Mouse (Mus musculus): Measurements from ENCODE around the gene Abhd11. TPM values are rescaled to one million over a fixed set of nuclear protein-coding genes. Genes with fewer than 3 reads are reported as not detected.
A peak's percentile ranks its signal among the peaks of the same experiment; 100 is the strongest.

The Abhd11 gene
- total and polyA plus RNA-seq, 3 experiments = 56.9 to 90.2 (median 64.5) TPM

GRCm38 (mm10) chr5:135007802-135008571 is 965 bp upstream of the Abhd11 start:
- no peaks in the 10 kb centered on the region for H3K79me2 ChIP-seq (replicated peaks; ENCODE audit: control insufficient read depth, insufficient read depth, low read length)
- H3K4me3 ChIP-seq = peak overlapping the region; percentile 66
- intact Hi-C loops (cut with DNase I) = no loop called here
- no peaks in the 10 kb centered on the region for H3K27me3 ChIP-seq (ENCODE audit: control insufficient read depth, insufficient read depth, low read length)
- 37% methylated on average over 16 of the region's 16 CpGs for WGBS
- no peaks in the 10 kb centered on the region for H3K36me3 ChIP-seq (ENCODE audit: control insufficient read depth, insufficient read depth, low read length)
- TF ChIP-seq EP300 (IDR thresholded peaks at IDR 0.05; ENCODE audit: insufficient read depth, low read depth, low read length) (no peak), CTCF (IDR thresholded peaks at IDR 0.05) (peak; percentile 25)
- H3K27ac ChIP-seq = peak overlapping the region; percentile 100
- no peak for DNase-seq
- H3K4me1 ChIP-seq (ENCODE audit: control insufficient read depth, insufficient read depth, low read length) = peaks cover 4% of the 10 kb centered on the region
- peak overlapping the region; percentile 83 for H3K9ac ChIP-seq (ENCODE audit: low read depth, low read length)

- Histone ChIP-seq H3K27me3 (ENCODE audit: control insufficient read depth, insufficient read depth, low read length) (no peaks in the 10 kb centered on the region), H3K36me3 (ENCODE audit: control insufficient read depth, insufficient read depth, low read length) (no peaks in the 10 kb centered on the region), H3K4me3 (peak overlapping the region; percentile 66), H3K4me1 (ENCODE audit: control insufficient read depth, insufficient read depth, low read length) (peaks cover 4% of the 10 kb centered on the region), H3K9ac (ENCODE audit: low read depth, low read length) (peak overlapping the region; percentile 71), H3K27ac (peak overlapping the region; percentile 100), H3K79me2 (replicated peaks; ENCODE audit: control insufficient read depth, insufficient read depth, low read length) (no peaks in the 10 kb centered on the region)
- WGBS = under 1% methylated on average over 37 of the region's 37 CpGs
- DNase-seq = peak; percentile 92 to 93
- TF ChIP-seq POLR2A (IDR thresholded peaks at IDR 0.05; ENCODE audit: insufficient read depth, low read depth, low read length) (no peak), EP300 (IDR thresholded peaks at IDR 0.05; ENCODE audit: insufficient read depth, low read depth, low read length) (no peak), CTCF (IDR thresholded peaks at IDR 0.05) (no peak)
- intact Hi-C loops (cut with DNase I) = loop anchor here (5.0 kb wide), 1 partner anchor 178 kb away; the partner anchor contains the start of gene Baz1b
These were observed 803 bp downstream of the Abhd11 start for GRCm38 (mm10) chr5:135009590-135010319.

DNA sequence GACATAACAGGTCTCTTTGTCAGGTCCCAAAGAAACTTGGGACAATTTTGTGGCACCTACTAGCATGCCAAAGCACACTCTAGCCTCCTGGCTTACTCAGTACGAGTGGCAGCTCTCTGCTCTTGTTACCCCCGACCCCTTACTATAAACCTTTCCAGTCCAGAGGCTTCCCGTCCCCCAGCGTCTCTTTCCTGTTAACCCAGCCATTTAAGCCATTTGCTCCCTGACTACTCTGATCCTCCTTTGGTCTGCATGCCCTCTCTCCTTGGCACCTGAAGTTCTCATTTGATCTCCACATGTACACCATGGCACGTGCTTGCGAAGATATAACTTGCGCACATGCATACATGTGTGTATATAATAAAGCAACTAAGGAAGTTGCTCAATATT is 1.4 kb downstream of the Abhd11 start:
- no peak for DNase-seq
- Histone ChIP-seq H3K4me3 (peak overlapping the region; percentile 66), H3K27me3 (ENCODE audit: control insufficient read depth, insufficient read depth, low read length) (no peaks in the 10 kb centered on the region), H3K4me1 (ENCODE audit: control insufficient read depth, insufficient read depth, low read length) (peaks cover 4% of the 10 kb centered on the region), H3K79me2 (replicated peaks; ENCODE audit: control insufficient read depth, insufficient read depth, low read length) (no peaks in the 10 kb centered on the region), H3K9ac (ENCODE audit: low read depth, low read length) (no peak overlapping the region), H3K36me3 (ENCODE audit: control insufficient read depth, insufficient read depth, low read length) (no peaks in the 10 kb centered on the region), H3K27ac (peak overlapping the region; percentile 100)
- TF ChIP-seq CTCF (IDR thresholded peaks at IDR 0.05) (no peak), EP300 (IDR thresholded peaks at IDR 0.05; ENCODE audit: insufficient read depth, low read depth, low read length) (no peak), POLR2A (IDR thresholded peaks at IDR 0.05; ENCODE audit: insufficient read depth, low read depth, low read length) (no peak)
- intact Hi-C loops (cut with DNase I) = loop anchor here (5.0 kb wide), 1 partner anchor 177 kb away; the partner anchor contains the start of gene Baz1b
- WGBS = 58% methylated on average over 7 of the region's 7 CpGs

GRCm38 (mm10) chr5:135010841-135011743 is 2.1 kb downstream of the Abhd11 start:
- no peaks in the 10 kb centered on the region for H3K36me3 ChIP-seq (ENCODE audit: control insufficient read depth, insufficient read depth, low read length)
- no peak for TF ChIP-seq POLR2A (IDR thresholded peaks at IDR 0.05; ENCODE audit: insufficient read depth, low read depth, low read length)
- TF ChIP-seq EP300 (IDR thresholded peaks at IDR 0.05; ENCODE audit: insufficient read depth, low read depth, low read length) = no peak
- TF ChIP-seq CTCF (IDR thresholded peaks at IDR 0.05) = no peak
- H3K27me3 ChIP-seq (ENCODE audit: control insufficient read depth, insufficient read depth, low read length) = no peaks in the 10 kb centered on the region
- no peak overlapping the region for H3K27ac ChIP-seq
- intact Hi-C loops (cut with DNase I) = loop anchor here (5.0 kb wide), 1 partner anchor 176 kb away; the partner anchor contains the start of gene Baz1b
- peaks cover 4% of the 10 kb centered on the region for H3K4me1 ChIP-seq (ENCODE audit: control insufficient read depth, insufficient read depth, low read length)
- DNase-seq = no peak
- H3K4me3 ChIP-seq = no peak overlapping the region
- no peak overlapping the region for H3K9ac ChIP-seq (ENCODE audit: low read depth, low read length)
- H3K79me2 ChIP-seq (replicated peaks; ENCODE audit: control insufficient read depth, insufficient read depth, low read length) = no peaks in the 10 kb centered on the region
- WGBS = 90% methylated on average over 25 of the region's 25 CpGs

DNA sequence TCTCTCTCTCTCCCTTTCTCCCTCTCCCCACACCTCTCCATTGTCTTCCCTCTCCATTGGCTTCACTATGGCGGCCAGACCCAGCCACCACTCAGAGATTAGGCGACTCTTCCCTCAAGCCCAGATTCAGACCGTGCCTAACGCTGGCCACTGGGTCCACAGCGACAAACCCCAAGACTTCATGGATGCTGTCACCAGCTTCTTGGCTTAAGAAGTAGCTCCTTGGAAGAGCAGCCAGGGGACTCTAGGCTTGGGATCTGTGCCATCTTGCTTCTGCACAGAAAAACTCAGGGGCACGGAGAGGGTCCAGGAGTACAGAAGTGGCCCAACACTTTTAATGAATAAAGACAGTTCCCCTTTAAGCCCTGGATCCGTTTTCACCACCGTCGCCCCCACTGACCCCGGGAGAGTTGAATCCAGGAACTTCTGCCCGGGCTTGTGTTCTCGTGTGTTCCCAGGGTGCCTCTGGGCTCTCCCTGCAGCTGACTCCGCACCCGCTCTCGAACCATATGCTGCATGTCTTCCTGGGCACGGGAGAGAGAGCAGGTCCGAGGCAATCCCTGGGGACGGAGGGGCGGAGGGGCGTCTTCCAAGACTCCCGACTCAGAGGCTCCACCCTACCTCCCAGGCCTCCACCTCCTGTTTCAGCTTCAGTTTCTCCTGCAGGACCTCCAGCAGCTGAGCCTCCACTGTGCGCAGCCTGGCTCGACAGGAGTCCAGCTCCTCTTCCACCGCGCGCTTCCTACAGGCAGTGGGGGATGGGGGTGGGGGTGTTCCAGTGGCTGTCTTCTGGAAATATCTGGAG is 3.1 kb downstream of the Abhd11 start:
- Histone ChIP-seq H3K4me1 (ENCODE audit: control insufficient read depth, insufficient read depth, low read length) (peaks cover 4% of the 10 kb centered on the region), H3K79me2 (replicated peaks; ENCODE audit: control insufficient read depth, insufficient read depth, low read length) (no peaks in the 10 kb centered on the region), H3K36me3 (ENCODE audit: control insufficient read depth, insufficient read depth, low read length) (no peaks in the 10 kb centered on the region), H3K4me3 (no peak overlapping the region), H3K27ac (no peak overlapping the region), H3K27me3 (ENCODE audit: control insufficient read depth, insufficient read depth, low read length) (no peaks in the 10 kb centered on the region), H3K9ac (ENCODE audit: low read depth, low read length) (peak overlapping the region; percentile 15; the same call in 1 of the 2 replicates)
- DNase-seq = no peak
- no peak for TF ChIP-seq CTCF (IDR thresholded peaks at IDR 0.05)
- TF ChIP-seq EP300 (IDR thresholded peaks at IDR 0.05; ENCODE audit: insufficient read depth, low read depth, low read length) = no peak
- no peak for TF ChIP-seq POLR2A (IDR thresholded peaks at IDR 0.05; ENCODE audit: insufficient read depth, low read depth, low read length)
- WGBS = 51% methylated on average over 26 of the region's 26 CpGs
- intact Hi-C loops (cut with DNase I) = loop anchor here (5.0 kb wide), 1 partner anchor 175 kb away; the partner anchor contains the start of gene Baz1b

Measured in heart, adult 2 months (tissue).